Mouse (Mus musculus) limb, embryonic 12.5 days (tissue): ENCODE data around the gene Maco1. TPM values are rescaled to one million over a fixed set of nuclear protein-coding genes. Genes with fewer than 3 reads are reported as not detected.
A peak's percentile ranks its signal among the peaks of the same experiment; 100 is the strongest.

ENCODE experiments used
- ATAC-seq: fragments of 200-750 bp; cut with Nextera tagmentation; 2 replicates; pipeline ENCODE4 v1.8.0; 2017; ENCODE audit warnings: low read depth, moderate TSS enrichment; ENCODE audit not compliant: insufficient number of reproducible peaks, insufficient read depth, low FRiP score, low TSS enrichment
- H3K27ac ChIP-seq: fragments of 300-500 bp; sonication (generic); 2 replicates; pipeline ENCODE4 v1.5.1; 2016; ENCODE audit warnings: mild to moderate bottlenecking, moderate library complexity
- H3K27me3 ChIP-seq: fragments of 300-500 bp; sonication (generic); 2 replicates; pipeline ENCODE4 v1.6.1; 2016; ENCODE audit warnings: mild to moderate bottlenecking, moderate library complexity
- H3K36me3 ChIP-seq: fragments of 300-500 bp; sonication (generic); 2 replicates; pipeline ENCODE4 v1.6.1; 2016; ENCODE audit warnings: mild to moderate bottlenecking, moderate library complexity
- H3K4me1 ChIP-seq: fragments of 300-500 bp; sonication (generic); replicated peaks from 2 replicates; pipeline ENCODE4 v1.6.1; 2016
- H3K4me2 ChIP-seq: fragments of 300-500 bp; sonication (generic); 2 replicates; pipeline ENCODE4 v1.6.1; 2016; ENCODE audit warnings: mild to moderate bottlenecking, moderate library complexity
- H3K4me3 ChIP-seq: fragments of 300-500 bp; sonication (generic); replicated peaks from 2 replicates; pipeline ENCODE4 v1.5.1; 2016; ENCODE audit warnings: mild to moderate bottlenecking
- H3K9ac ChIP-seq: fragments of 300-500 bp; sonication (generic); replicated peaks from 2 replicates; pipeline ENCODE4 v1.6.1; 2016; ENCODE audit warnings: mild to moderate bottlenecking, moderate library complexity
- H3K9me3 ChIP-seq: fragments of 300-500 bp; sonication (generic); 2 replicates; pipeline ENCODE4 v1.6.1; 2016; ENCODE audit warnings: mild to moderate bottlenecking, moderate library complexity
- WGBS: fragments of 180-500 bp; shearing (Covaris S2); methylation state at CpG from one replicate; pipeline ENCODE4 v1.1.7; 2016; 5-methylcytosine and 5-hydroxymethylcytosine counted together
- polyA plus RNA-seq: library from polyadenylated mRNA; unstranded; fragments of >200 nt; fragmentation: Nextera tagmentation; extraction: Ambion mirVana; gene quantifications from 2 replicates; pipeline ENCODE4 v1.2.1, GENCODE M21; 2016

Gene Maco1
- polyA plus RNA-seq, 1 experiment from 2014 or later: 60.7 TPM

GRCm38 (mm10) chr4:134759564-134759963, 93.6 kb downstream of the Maco1 start:
- Histone ChIP-seq H3K9me3 (no peaks in the 10 kb centered on the region), H3K4me1 (peaks cover 32% of the 10 kb centered on the region), H3K27me3 (no peaks in the 10 kb centered on the region), H3K9ac (no peak overlapping the region), H3K4me2 (no peak overlapping the region), H3K4me3 (no peak overlapping the region), H3K36me3 (peaks cover 7% of the 10 kb centered on the region; the same call in 1 of the 2 replicates), H3K27ac (no peak overlapping the region)
- ATAC-seq: no peak
- WGBS: 94% methylated on average over 7 of the region's 7 CpGs

GRCm38 (mm10) chr4:134758922-134759321, 94.2 kb downstream of the Maco1 start:
- Histone ChIP-seq H3K4me1 (peaks cover 35% of the 10 kb centered on the region), H3K9me3 (no peaks in the 10 kb centered on the region), H3K4me2 (no peak overlapping the region), H3K27me3 (no peaks in the 10 kb centered on the region), H3K36me3 (peaks cover 7% of the 10 kb centered on the region; the same call in 1 of the 2 replicates), H3K4me3 (no peak overlapping the region), H3K27ac (no peak overlapping the region), H3K9ac (no peak overlapping the region)
- ATAC-seq: no peak
- WGBS: 90% methylated on average over 14 of the region's 14 CpGs

GRCm38 (mm10) chr4:134758367-134758766, 94.8 kb downstream of the Maco1 start:
- Histone ChIP-seq H3K36me3 (peaks cover 7% of the 10 kb centered on the region; the same call in 1 of the 2 replicates), H3K4me1 (peaks cover 37% of the 10 kb centered on the region), H3K9me3 (no peaks in the 10 kb centered on the region), H3K4me3 (no peak overlapping the region), H3K27me3 (no peaks in the 10 kb centered on the region), H3K9ac (no peak overlapping the region), H3K4me2 (no peak overlapping the region), H3K27ac (no peak overlapping the region)
- WGBS: 76% methylated on average over 4 of the region's 4 CpGs
- ATAC-seq: no peak

GRCm38 (mm10) chr4:134756953-134757352, 96.2 kb downstream of the Maco1 start:
- H3K27me3 ChIP-seq: no peaks in the 10 kb centered on the region
- H3K4me1 ChIP-seq: peaks cover 43% of the 10 kb centered on the region
- no peak overlapping the region for H3K4me2 ChIP-seq
- peaks cover 7% of the 10 kb centered on the region; the same call in 1 of the 2 replicates for H3K36me3 ChIP-seq
- no peak overlapping the region for H3K9ac ChIP-seq
- no peak overlapping the region for H3K4me3 ChIP-seq
- 73% methylated on average over 7 of the region's 7 CpGs for WGBS
- H3K9me3 ChIP-seq: no peaks in the 10 kb centered on the region
- no peak overlapping the region for H3K27ac ChIP-seq
- ATAC-seq: no peak

GRCm38 (mm10) chr4:134754941-134755340, 98.2 kb downstream of the Maco1 start:
- ATAC-seq: no peak
- no peaks in the 10 kb centered on the region for H3K27me3 ChIP-seq
- no peak overlapping the region for H3K27ac ChIP-seq
- H3K36me3 ChIP-seq: peaks cover 3% of the 10 kb centered on the region; the same call in 1 of the 2 replicates
- no peaks in the 10 kb centered on the region for H3K9me3 ChIP-seq
- H3K4me2 ChIP-seq: no peak overlapping the region
- peaks cover 63% of the 10 kb centered on the region for H3K4me1 ChIP-seq
- no peak overlapping the region for H3K9ac ChIP-seq
- H3K4me3 ChIP-seq: no peak overlapping the region
- 69% methylated on average over 13 of the region's 13 CpGs for WGBS

- peaks cover 69% of the 10 kb centered on the region for H3K4me1 ChIP-seq
- no peak overlapping the region for H3K4me2 ChIP-seq
- no peak overlapping the region for H3K9ac ChIP-seq
- 46% methylated on average over 10 of the region's 10 CpGs for WGBS
- no peaks in the 10 kb centered on the region for H3K9me3 ChIP-seq
- no peak for ATAC-seq
- H3K27ac ChIP-seq: no peak overlapping the region
- H3K4me3 ChIP-seq: no peak overlapping the region
- peaks cover 8% of the 10 kb centered on the region for H3K36me3 ChIP-seq
- H3K27me3 ChIP-seq: no peaks in the 10 kb centered on the region
These were observed 98.8 kb downstream of the Maco1 start for GRCm38 (mm10) chr4:134754371-134754770.

- no peak for ATAC-seq
- Histone ChIP-seq H3K27me3 (no peaks in the 10 kb centered on the region), H3K4me3 (no peak overlapping the region), H3K9me3 (no peaks in the 10 kb centered on the region), H3K4me2 (no peak overlapping the region), H3K9ac (no peak overlapping the region), H3K4me1 (peaks cover 66% of the 10 kb centered on the region), H3K27ac (peak overlapping the region; percentile 26), H3K36me3 (peaks cover 14% of the 10 kb centered on the region)
- WGBS: 53% methylated on average over 17 of the region's 17 CpGs
These were observed 99.5 kb downstream of the Maco1 start for GRCm38 (mm10) chr4:134753516-134754261.

- peak overlapping the region; percentile 26; the same call in 1 of the 2 replicates for H3K27ac ChIP-seq
These were observed 100.2 kb downstream of the Maco1 start for GRCm38 (mm10) chr4:134752911-134753426.

More at GRCm38 (mm10) chr4:134752911-134753426, 100.2 kb downstream of the Maco1 start:
- 43% methylated on average over 11 of the region's 11 CpGs for WGBS
- Histone ChIP-seq H3K9ac (no peak overlapping the region), H3K36me3 (peaks cover 21% of the 10 kb centered on the region), H3K27me3 (no peaks in the 10 kb centered on the region), H3K4me3 (no peak overlapping the region), H3K4me1 (peaks cover 66% of the 10 kb centered on the region), H3K9me3 (no peaks in the 10 kb centered on the region), H3K4me2 (no peak overlapping the region)
- no peak for ATAC-seq

Other genes with a start within 250 kb of the Maco1 start
- gene Man1c1, start 149.1 kb downstream of the Maco1 start, polyA plus RNA-seq: 2.9 and 3.4 TPM in 2 replicates
- gene Ldlrap1, start 85.3 kb downstream of the Maco1 start, polyA plus RNA-seq: 21.7 and 23.3 TPM in 2 replicates
- 7.8 TPM in 2 replicates for gene Rhd, start 11.2 kb upstream of the Maco1 start, polyA plus RNA-seq
- 156 and 159 TPM in 2 replicates for gene Tmem50a, start 61.7 kb upstream of the Maco1 start, polyA plus RNA-seq
- 510 and 528 TPM in 2 replicates for gene Rsrp1, start 70.2 kb upstream of the Maco1 start, polyA plus RNA-seq
- gene Syf2, start 77.6 kb upstream of the Maco1 start, polyA plus RNA-seq: 72.9 and 73.8 TPM in 2 replicates